Comparison of ENCODE assay signal across 7 mouse cellular contexts in genomic region chr3:22076561-22076935, GRCm38 (mm10). TPM values are rescaled to one million over a fixed set of nuclear protein-coding genes. Genes with fewer than 3 reads are reported as not detected.
DNase-seq lines count a peak whose midpoint lies in the region; ATAC-seq lines count a peak whose summit lies in the region.

Gene Tbl1xr1, plus strand, starts transcription at chr3:22076652.

- H3K27me3 ChIP-seq in embryonic facial prominence, embryonic 11.5 days (ENCODE audit: control insufficient read depth, insufficient read depth, low read length), result no peaks in the 10 kb centered on the region
- H3K27me3 ChIP-seq in midbrain, embryonic 13.5 days, result no peaks in the 10 kb centered on the region

- DNase-seq in adrenal gland, postnatal 14 days, result peak; percentile 98
- peak; percentile 93 for DNase-seq in embryonic facial prominence, embryonic 11.5 days (ENCODE audit: low spot score)
- peak; percentile 95 for DNase-seq in kidney, adult 11 months
- peak; percentile 97 for DNase-seq in left cerebral cortex, postnatal 4 days
- peak; percentile 90 to 92 for DNase-seq in spleen, adult 18-20 months

- 0% methylated on average over 30 of the region's 46 CpGs for WGBS in embryonic facial prominence, embryonic 11.5 days
- WGBS in midbrain, embryonic 13.5 days, result under 1% methylated on average over 28 of the region's 46 CpGs

- peak; percentile 90 for ATAC-seq in embryonic facial prominence, embryonic 11.5 days (replicated peaks; ENCODE audit: insufficient number of reproducible peaks, low FRiP score, low TSS enrichment, low read depth)
- ATAC-seq in granulocyte monocyte progenitor cell, adult 5-6 weeks (replicated peaks; ENCODE audit: poor library complexity, severe bottlenecking), result peak; percentile 40
- peak; percentile 92 for ATAC-seq in midbrain, embryonic 13.5 days

- no peaks in the 10 kb centered on the region for H3K36me3 ChIP-seq in embryonic facial prominence, embryonic 11.5 days (replicated peaks; ENCODE audit: control insufficient read depth, insufficient read depth, low read depth, low read length)
- no peaks in the 10 kb centered on the region for H3K36me3 ChIP-seq in midbrain, embryonic 13.5 days

- H3K4me3 ChIP-seq in embryonic facial prominence, embryonic 11.5 days (ENCODE audit: low read depth, low read length), result peak within 1 kb of the TSS; percentile 92
- H3K4me3 ChIP-seq in midbrain, embryonic 13.5 days (replicated peaks), result peak within 1 kb of the TSS; percentile 91

- no peaks in the 10 kb centered on the region for H3K4me1 ChIP-seq in embryonic facial prominence, embryonic 11.5 days (ENCODE audit: control insufficient read depth, insufficient read depth, low read length)
- H3K4me1 ChIP-seq in midbrain, embryonic 13.5 days (replicated peaks), result peaks cover 42% of the 10 kb centered on the region

- peak within 1 kb of the TSS; percentile 74 for H3K4me2 ChIP-seq in embryonic facial prominence, embryonic 11.5 days (ENCODE audit: low read depth, low read length)
- H3K4me2 ChIP-seq in midbrain, embryonic 13.5 days (replicated peaks), result peak within 1 kb of the TSS; percentile 74

- H3K9me3 ChIP-seq in embryonic facial prominence, embryonic 11.5 days (replicated peaks; ENCODE audit: control insufficient read depth, low read length), result no peaks in the 10 kb centered on the region
- no peaks in the 10 kb centered on the region for H3K9me3 ChIP-seq in midbrain, embryonic 13.5 days

- intact Hi-C loops in left cerebral cortex, postnatal 4 days (cut with DNase I), result loop anchor here (1.0 to 10.0 kb wide), 6 partner anchors 111 to 1422 kb away; no protein-coding TSS in a partner anchor

- H3K9ac ChIP-seq in embryonic facial prominence, embryonic 11.5 days (replicated peaks; ENCODE audit: low read length), result peak within 1 kb of the TSS; percentile 95
- peak within 1 kb of the TSS; percentile 93 for H3K9ac ChIP-seq in midbrain, embryonic 13.5 days (replicated peaks)

- peak within 1 kb of the TSS; percentile 99 for H3K27ac ChIP-seq in embryonic facial prominence, embryonic 11.5 days (replicated peaks; ENCODE audit: low read depth, low read length)
- H3K27ac ChIP-seq in midbrain, embryonic 13.5 days, result peak within 1 kb of the TSS; percentile 99

RNA-seq across cellular contexts. Expression of gene Tbl1xr1, which starts in this region (rescaled TPM):
- total RNA-seq in adrenal gland, postnatal 14 days (2021), result 60.3 and 88.3 TPM in 2 replicates
- 23.1 and 23.8 TPM in 2 replicates for polyA plus RNA-seq in embryonic facial prominence, embryonic 11.5 days (2014; fragmentation: Nextera tagmentation; extraction: Ambion mirVana)
- 78.0 and 98.0 TPM in 2 replicates for total RNA-seq in granulocyte monocyte progenitor cell, adult 5-6 weeks (2014; fragmentation: Nextera tagmentation)
- total RNA-seq in granulocyte monocyte progenitor cell, adult 5-6 weeks (2017), result 71.4 and 89.8 TPM in 2 replicates
- 100 to 1,000 TPM; 104 to 122 TPM for total RNA-seq in left cerebral cortex, postnatal 4 days (2021)
- 18.2 and 20.2 TPM in 2 replicates for polyA plus RNA-seq in midbrain, embryonic 13.5 days (2015; fragmentation: Nextera tagmentation; extraction: Ambion mirVana)

Comparison
In these comparisons a context has a peak if more than half of its experiments do, and no peak if none do; other contexts are left out.
1. Peak in every context shown above with its lines: DNase-seq, ATAC-seq, H3K4me3 ChIP-seq and H3K27ac ChIP-seq.
2. ATAC-seq: peak in every context shown above with its lines; median percentile 92 in midbrain, embryonic 13.5 days; 90 in embryonic facial prominence, embryonic 11.5 days; 40 in granulocyte monocyte progenitor cell, adult 5-6 weeks.